Mouse (Mus musculus) frontal cortex, postnatal 25 days (tissue): ENCODE results near the gene Lrrc27.
A peak's percentile ranks its signal among the peaks of the same experiment; 100 is the strongest.

Experiments
- DNase-seq, 2 experiments: peaks; one replicate each; pipeline ENCODE4 v3.0.0; 2022; ENCODE audit warnings: low spot score in 2 of 2

The Lrrc27 gene

GRCm38 (mm10) chr7:139214160-139214559, 1.4 kb downstream of the Lrrc27 start:
- DNase-seq = no peak

- DNase-seq = no peak
These were observed 2.0 kb downstream of the Lrrc27 start for GRCm38 (mm10) chr7:139214596-139215340.

GRCm38 (mm10) chr7:139215516-139215915, 2.7 kb downstream of the Lrrc27 start:
- no peak for DNase-seq

- DNase-seq = no peak
These were observed 3.2 kb downstream of the Lrrc27 start for GRCm38 (mm10) chr7:139215946-139216345.

GRCm38 (mm10) chr7:139216464-139216863, 3.7 kb downstream of the Lrrc27 start:
- no peak for DNase-seq

GRCm38 (mm10) chr7:139217046-139217445, 4.3 kb downstream of the Lrrc27 start:
- DNase-seq = no peak

- no peak for DNase-seq
These were observed 6.0 kb downstream of the Lrrc27 start for GRCm38 (mm10) chr7:139218641-139219415.

GRCm38 (mm10) chr7:139219486-139219885, 6.7 kb downstream of the Lrrc27 start:
- DNase-seq = no peak

GRCm38 (mm10) chr7:139220303-139220702, 7.5 kb downstream of the Lrrc27 start:
- DNase-seq = no peak

- DNase-seq = no peak
These were observed 8.3 kb downstream of the Lrrc27 start for GRCm38 (mm10) chr7:139221072-139221471.

- DNase-seq = no peak
These were observed 9.1 kb downstream of the Lrrc27 start for GRCm38 (mm10) chr7:139221856-139222255.

GRCm38 (mm10) chr7:139222341-139222740, 9.6 kb downstream of the Lrrc27 start:
- no peak for DNase-seq

GRCm38 (mm10) chr7:139224070-139224469, 11.3 kb downstream of the Lrrc27 start:
- DNase-seq = no peak

- DNase-seq = no peak
These were observed 11.9 kb downstream of the Lrrc27 start for GRCm38 (mm10) chr7:139224725-139225124.

GRCm38 (mm10) chr7:139226416-139226815, 13.6 kb downstream of the Lrrc27 start:
- DNase-seq = no peak

- DNase-seq = no peak
These were observed 15.8 kb downstream of the Lrrc27 start for GRCm38 (mm10) chr7:139228447-139229171.

GRCm38 (mm10) chr7:139229837-139230236, 17.0 kb downstream of the Lrrc27 start:
- DNase-seq = no peak

- DNase-seq = no peak
These were observed 17.5 kb downstream of the Lrrc27 start for GRCm38 (mm10) chr7:139230241-139230640.

- DNase-seq = peak; percentile 74 to 86
These were observed 20.9 kb downstream of the Lrrc27 start for GRCm38 (mm10) chr7:139233714-139234113.

GRCm38 (mm10) chr7:139234426-139235188, 21.8 kb downstream of the Lrrc27 start:
- no peak for DNase-seq

GRCm38 (mm10) chr7:139235651-139236358, 23.0 kb downstream of the Lrrc27 start:
- DNase-seq = no peak
